Mouse (Mus musculus): ENCODE measurements around the gene Gm20716. TPM values are rescaled to one million over a fixed set of nuclear protein-coding genes. Genes with fewer than 3 reads are reported as not detected.
A peak's percentile ranks its signal among the peaks of the same experiment; 100 is the strongest.

Gene Gm20716
- polyA plus RNA-seq, 1 experiment = 21.9 TPM

DNA sequence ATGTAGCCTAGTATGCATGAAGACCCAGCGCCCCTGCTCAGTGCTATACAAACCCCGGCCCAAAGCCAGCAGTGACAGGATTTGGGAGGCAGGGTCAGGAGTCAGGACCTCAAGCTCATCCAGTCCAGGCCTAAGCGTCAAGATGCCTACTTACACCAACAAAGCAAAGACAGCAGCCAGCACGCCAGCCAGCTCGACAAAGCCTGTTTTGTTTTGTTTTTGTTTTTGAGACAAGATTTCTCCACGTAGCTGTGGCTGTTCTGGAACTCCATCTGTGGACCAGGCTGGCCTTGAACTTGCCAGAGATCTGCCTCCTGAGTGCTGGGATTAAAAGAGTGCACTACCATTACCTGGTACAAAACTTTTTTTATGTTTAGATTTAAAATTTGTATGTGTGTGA is 6.8 kb downstream of the Gm20716 start:
- DNase-seq (ENCODE audit: low read depth) = no peak
- no peak for TF ChIP-seq CTCF (IDR thresholded peaks at IDR 0.05; ENCODE audit: borderline replicate concordance, extremely low read depth, insufficient read depth, insufficient read length)
- no peak for TF ChIP-seq POLR2A (IDR thresholded peaks at IDR 0.05; ENCODE audit: borderline replicate concordance, extremely low read depth, insufficient read depth, insufficient read length, poor library complexity, severe bottlenecking)

DNA sequence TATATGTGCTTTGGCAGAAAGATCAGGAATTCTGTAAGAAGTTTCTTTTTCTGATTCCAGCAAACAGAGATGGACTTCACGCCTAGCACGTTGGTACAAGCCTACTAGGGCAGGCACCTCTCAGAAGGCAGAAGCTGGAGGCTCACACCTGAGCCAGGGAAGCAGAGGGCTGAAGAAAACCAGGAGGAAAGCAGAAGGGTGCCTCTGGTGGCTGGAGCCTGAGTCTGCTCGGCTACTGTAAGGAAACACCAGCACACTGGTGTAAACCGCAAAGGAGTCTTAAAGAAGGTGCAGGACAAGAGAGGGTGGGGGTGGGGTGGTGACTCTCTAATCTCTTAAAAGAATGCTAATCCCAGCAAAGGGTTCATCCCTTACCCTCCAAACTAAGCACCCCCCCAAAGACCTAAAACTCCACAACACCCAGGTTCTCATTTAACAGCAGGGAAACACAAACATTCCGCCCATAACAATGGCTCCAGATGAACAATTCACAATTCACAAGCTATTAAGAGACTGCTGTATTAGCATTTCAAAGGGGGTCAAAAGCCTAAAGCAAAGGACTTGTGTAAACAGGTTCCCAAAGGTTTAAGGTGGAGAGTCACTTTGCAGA is 16.3 kb downstream of the Gm20716 start:
- DNase-seq (ENCODE audit: low read depth) = no peak
- no peak for TF ChIP-seq POLR2A (IDR thresholded peaks at IDR 0.05; ENCODE audit: borderline replicate concordance, extremely low read depth, insufficient read depth, insufficient read length, poor library complexity, severe bottlenecking)
- TF ChIP-seq CTCF (IDR thresholded peaks at IDR 0.05; ENCODE audit: borderline replicate concordance, extremely low read depth, insufficient read depth, insufficient read length) = peak; percentile 30; the same call in 1 of the 2 replicates

DNA sequence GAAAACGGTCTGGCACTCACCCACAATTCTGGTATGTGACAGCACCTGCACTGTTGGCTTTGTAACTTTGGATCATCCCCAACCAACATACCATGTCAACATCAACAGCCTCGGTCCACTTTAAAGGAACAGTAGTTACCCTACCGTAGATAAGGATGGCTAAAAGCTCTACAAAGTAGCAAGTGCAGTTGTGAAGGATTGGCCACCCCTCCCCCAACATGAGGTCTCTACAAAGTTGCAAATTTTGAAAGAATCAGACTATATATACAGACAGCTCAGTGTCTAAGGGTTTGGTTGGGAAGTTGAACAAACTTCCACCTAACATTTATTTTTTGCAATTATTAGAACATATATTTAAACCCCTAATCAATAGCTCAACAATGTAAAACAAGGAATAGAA is 22.3 kb downstream of the Gm20716 start:
- TF ChIP-seq CTCF (IDR thresholded peaks at IDR 0.05; ENCODE audit: borderline replicate concordance, extremely low read depth, insufficient read depth, insufficient read length) = no peak
- DNase-seq (ENCODE audit: low read depth) = no peak

DNA sequence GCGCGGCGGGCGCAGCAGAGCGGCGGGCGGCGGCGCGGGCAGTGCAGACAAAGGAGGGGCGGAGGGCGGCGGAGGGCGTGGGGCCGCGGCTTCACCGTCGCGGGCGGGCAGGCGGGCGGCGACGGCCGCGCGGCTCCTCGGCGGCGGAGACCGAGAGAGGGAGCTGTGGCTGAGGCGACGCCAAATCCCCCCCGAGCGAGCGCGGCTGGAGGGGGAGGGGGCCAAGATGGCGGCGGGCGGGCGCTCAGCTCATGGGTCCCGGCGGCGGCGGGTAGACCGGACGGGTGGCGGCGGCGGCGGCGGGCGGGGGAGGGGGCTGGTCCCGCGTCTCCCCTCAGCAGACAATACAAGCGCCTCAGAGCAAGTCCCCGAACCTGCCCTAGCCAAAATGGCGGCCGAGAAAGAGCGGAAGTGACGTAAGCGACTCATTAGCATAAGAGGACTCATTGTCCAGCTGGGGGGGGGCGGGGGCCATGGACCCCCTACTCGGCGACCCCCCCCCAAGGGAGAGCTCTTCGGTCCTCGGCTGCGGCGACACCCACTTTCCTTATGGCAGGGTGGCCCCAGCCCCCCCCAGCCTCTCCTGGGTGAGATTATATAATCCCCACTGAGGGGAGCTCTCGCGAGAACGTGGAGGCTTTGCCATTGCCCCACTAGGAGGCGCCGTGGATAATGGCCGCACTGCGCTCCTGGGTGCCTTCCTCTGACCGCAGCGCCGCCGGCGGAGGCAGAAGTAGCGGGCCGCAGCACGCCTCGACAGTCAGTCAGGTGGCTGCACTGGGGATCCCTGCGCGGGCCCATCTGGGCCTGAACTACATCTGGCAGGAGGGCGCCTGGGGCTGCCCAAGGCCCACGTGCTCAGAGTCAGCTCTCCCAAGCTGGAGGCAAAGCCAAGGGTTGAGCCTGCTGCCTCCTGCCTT is 23.2 kb downstream of the Gm20716 start, which contains the start of gene Adnp:
Gene Adnp (minus strand): TSS at position 388 of the 920 bp plus-strand sequence.
- peak; percentile 98 for DNase-seq (ENCODE audit: low read depth)
- peak; percentile 73 for TF ChIP-seq CTCF (IDR thresholded peaks at IDR 0.05; ENCODE audit: borderline replicate concordance, extremely low read depth, insufficient read depth, insufficient read length)
- TF ChIP-seq POLR2A (IDR thresholded peaks at IDR 0.05; ENCODE audit: borderline replicate concordance, extremely low read depth, insufficient read depth, insufficient read length, poor library complexity, severe bottlenecking) = no peak; the same call in 1 of the 2 replicates

DNA sequence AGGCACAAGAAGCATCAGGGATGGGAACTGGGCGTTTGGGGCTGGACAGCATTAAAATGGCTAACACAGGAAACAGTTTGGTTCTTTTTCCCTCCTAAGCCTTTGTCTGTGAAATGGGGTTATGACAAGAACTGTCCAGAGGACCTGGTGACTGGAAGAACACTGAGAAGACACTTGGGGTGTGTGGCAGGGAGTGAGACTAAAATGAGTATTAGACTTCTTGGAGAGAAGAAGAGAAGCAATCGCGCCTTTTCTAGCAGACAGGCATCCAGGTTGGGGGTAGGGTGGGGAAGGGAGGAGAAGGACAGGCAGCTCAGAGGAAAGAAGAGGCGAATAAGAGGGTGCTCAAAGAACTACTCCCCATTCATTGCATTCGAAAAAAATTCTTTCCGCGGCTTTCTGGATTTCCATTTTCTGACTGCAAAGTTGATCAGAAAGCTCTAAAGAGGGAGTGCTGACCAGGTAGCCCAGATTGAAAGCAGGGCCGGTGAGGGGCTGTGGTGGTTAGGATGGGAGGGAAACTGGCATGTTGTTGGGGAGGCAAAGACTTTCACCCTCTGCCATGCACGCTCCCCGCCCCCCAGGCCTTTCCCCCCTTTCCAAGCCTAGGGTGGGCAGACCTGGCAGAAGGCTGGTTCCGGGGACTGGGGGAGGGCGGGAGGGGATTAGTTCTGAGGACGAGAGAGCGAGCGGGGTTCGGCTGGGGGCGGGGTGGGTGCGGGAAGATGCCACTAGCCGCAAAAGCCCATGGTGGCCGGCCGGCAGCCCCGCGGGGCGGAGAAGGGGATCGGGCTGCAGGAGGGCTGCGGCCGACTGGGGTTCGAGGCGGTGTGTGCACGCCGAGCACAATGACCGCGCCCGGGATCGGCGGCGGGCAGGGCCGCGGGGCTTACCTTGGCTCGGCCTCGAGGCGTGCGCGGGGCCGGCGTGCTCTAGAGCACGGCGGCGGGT is 24.2 kb downstream of the Gm20716 start:
- TF ChIP-seq POLR2A (IDR thresholded peaks at IDR 0.05; ENCODE audit: borderline replicate concordance, extremely low read depth, insufficient read depth, insufficient read length, poor library complexity, severe bottlenecking) = 0 out of 2 replicates have a peak, but pooled peaks have one; percentile 23
- TF ChIP-seq CTCF (IDR thresholded peaks at IDR 0.05; ENCODE audit: borderline replicate concordance, extremely low read depth, insufficient read depth, insufficient read length) = no peak

DNA sequence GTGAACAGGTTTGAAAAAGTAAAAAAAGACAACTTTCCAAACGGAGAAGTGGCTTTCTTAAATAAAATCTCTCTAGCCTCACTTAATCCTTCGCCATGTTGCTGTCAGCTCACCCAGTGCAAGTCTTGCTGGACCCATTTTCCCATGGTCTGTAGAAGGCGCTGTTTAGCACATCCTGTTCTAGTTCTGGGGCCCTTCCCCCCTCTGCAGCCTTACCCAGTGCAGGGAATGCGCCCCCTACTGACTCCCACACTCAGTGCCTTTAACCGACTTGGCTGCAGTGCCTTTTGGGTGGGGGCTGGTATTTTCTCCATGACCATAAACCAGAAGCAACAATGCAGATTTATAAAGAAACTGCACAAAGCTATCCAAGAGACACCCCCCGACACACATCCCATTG is 24.9 kb downstream of the Gm20716 start:
- TF ChIP-seq CTCF (IDR thresholded peaks at IDR 0.05; ENCODE audit: borderline replicate concordance, extremely low read depth, insufficient read depth, insufficient read length) (peak; percentile 99), POLR2A (IDR thresholded peaks at IDR 0.05; ENCODE audit: borderline replicate concordance, extremely low read depth, insufficient read depth, insufficient read length, poor library complexity, severe bottlenecking) (no peak)
- peak; percentile 97 for DNase-seq (ENCODE audit: low read depth)

More for the DNA sequence above, 24.2 kb downstream of the Gm20716 start:
- DNase-seq (ENCODE audit: low read depth) = peak; percentile 54

DNA sequence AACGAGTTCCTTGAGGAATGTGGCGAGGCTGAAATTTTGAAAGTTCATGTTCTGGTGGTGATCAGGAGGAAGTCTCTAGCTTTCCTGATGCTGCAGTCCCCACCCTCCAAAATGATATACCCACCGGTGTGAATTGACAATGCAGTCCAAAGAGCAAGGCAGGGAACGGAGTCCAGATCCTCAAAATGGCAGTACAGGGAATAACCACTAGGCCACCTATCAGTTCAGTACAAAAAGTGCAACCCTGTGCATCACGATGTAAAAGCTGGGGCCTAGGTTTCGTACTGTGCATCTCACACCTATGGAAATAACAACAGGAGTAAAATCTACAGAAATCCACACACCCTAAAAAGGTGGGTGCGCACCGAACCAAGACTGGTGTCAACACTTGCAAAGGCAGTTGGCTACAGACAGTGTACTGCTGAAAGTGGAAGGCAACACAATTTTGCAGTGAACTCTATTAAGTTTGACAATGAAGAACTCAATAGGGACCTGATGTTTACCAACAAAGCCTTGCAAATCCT is 25.6 kb downstream of the Gm20716 start:
- TF ChIP-seq CTCF (IDR thresholded peaks at IDR 0.05; ENCODE audit: borderline replicate concordance, extremely low read depth, insufficient read depth, insufficient read length) = no peak
- TF ChIP-seq POLR2A (IDR thresholded peaks at IDR 0.05; ENCODE audit: borderline replicate concordance, extremely low read depth, insufficient read depth, insufficient read length, poor library complexity, severe bottlenecking) = no peak
- DNase-seq (ENCODE audit: low read depth) = no peak

DNA sequence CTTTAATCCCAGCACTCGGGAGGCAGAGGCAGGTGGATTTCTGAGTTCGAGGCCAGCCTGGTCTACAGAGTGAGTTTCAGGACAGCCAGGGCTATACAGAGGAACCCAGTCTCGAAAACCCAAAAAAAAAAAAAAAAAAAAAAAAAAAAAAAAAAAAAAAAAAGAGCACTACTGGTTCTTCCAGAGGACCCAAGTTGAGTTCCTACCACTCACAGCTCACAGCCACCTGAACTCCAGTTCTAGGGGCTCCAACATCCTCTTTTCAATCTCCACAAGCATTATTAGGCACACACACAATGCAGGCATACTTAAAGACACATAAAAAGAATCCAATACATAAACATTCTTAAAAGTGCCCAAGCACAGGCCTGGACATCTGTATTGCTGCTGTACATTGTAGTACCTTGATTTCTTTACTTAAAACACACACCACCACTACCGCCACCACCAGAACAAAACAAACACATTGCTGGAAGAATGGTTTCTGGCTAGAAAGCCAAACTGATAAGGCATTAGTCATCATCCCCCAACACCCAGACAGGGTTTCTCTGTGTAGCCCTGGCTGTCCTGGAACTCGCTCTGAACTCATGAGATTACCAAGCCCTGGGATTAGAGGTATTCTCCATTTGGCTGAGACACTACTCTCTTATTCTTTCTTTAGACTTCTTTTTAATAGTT is 30.0 kb downstream of the Gm20716 start:
- DNase-seq (ENCODE audit: low read depth) = no peak
- TF ChIP-seq POLR2A (IDR thresholded peaks at IDR 0.05; ENCODE audit: borderline replicate concordance, extremely low read depth, insufficient read depth, insufficient read length, poor library complexity, severe bottlenecking) = no peak

DNA sequence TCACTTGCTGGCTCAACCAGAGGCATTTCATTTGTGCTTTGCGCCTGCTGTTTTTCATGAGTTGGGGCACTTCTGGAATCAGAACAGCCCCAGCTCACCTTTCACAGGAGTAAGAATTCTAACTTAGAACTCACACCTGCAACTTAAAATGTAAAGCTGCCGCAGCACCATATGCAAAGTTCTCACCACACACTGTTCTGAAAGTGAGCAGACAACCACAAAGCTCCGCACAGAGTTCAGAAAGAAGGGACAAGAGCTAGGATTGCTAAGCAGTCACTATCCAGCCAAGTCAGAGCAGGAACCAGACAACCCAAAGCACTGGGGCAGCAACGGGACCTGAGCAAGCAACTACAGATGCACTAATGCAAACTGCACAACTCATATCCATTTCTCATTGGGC is 30.7 kb downstream of the Gm20716 start:
- TF ChIP-seq CTCF (IDR thresholded peaks at IDR 0.05; ENCODE audit: borderline replicate concordance, extremely low read depth, insufficient read depth, insufficient read length) = no peak
- no peak for TF ChIP-seq POLR2A (IDR thresholded peaks at IDR 0.05; ENCODE audit: borderline replicate concordance, extremely low read depth, insufficient read depth, insufficient read length, poor library complexity, severe bottlenecking)
- DNase-seq (ENCODE audit: low read depth) = no peak

DNA sequence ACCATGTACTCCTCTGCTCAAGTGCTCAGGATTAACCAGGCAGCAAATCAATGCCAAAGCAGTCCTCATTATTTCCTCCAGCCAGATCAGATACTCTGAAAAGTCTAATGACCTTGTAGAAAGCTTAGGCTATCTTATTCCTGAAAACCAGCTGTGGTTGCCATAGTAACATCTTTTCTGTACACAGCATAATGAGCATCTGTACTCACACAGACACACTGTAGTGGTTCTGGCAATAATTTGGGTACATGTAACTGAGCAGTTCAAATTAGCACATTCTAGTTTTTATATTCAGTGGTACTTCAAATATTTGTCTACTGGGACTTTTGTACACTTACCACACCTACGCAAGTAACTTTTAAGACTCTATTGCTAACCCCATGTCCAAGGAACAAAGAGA is 31.7 kb downstream of the Gm20716 start:
- peak; percentile 57 for DNase-seq (ENCODE audit: low read depth)
- no peak for TF ChIP-seq CTCF (IDR thresholded peaks at IDR 0.05; ENCODE audit: borderline replicate concordance, extremely low read depth, insufficient read depth, insufficient read length)
- TF ChIP-seq POLR2A (IDR thresholded peaks at IDR 0.05; ENCODE audit: borderline replicate concordance, extremely low read depth, insufficient read depth, insufficient read length, poor library complexity, severe bottlenecking) = no peak

All from brain, embryonic 14.5 days (tissue).